18 mouse cellular contexts compared by ENCODE assay signal in genomic region chr2:103289407-103289950, GRCm38 (mm10). TPM values are rescaled to one million over a fixed set of nuclear protein-coding genes. Genes with fewer than 3 reads are reported as not detected.
DNase-seq lines count a peak whose midpoint lies in the region; ATAC-seq and TF ChIP-seq lines count a peak whose summit lies in the region.
"Had no signal": no experiment of that assay in that cellular context is flagged by ENCODE, and none has a peak within 500 bp of the region (broad histone marks: within the 10 kb centered on the region; RNA-seq: fewer than 3 reads in every experiment).

No protein-coding gene starts in this region.

- peaks cover 7% of the 10 kb centered on the region for H3K4me1 ChIP-seq in heart, embryonic 16.5 days (ENCODE audit: control insufficient read depth, insufficient read depth, low read length)
- H3K4me1 ChIP-seq in lung, embryonic 14.5 days (ENCODE audit: insufficient read depth): peaks cover 9% of the 10 kb centered on the region
- peaks cover 6% of the 10 kb centered on the region; the same call in 1 of the 2 replicates for H3K4me1 ChIP-seq in lung, adult 2 months (ENCODE audit: control insufficient read depth, insufficient read depth, low read length)
- peaks cover 17% of the 10 kb centered on the region for H3K4me1 ChIP-seq in embryonic facial prominence, embryonic 15.5 days
- H3K4me1 ChIP-seq in stomach, embryonic 16.5 days (ENCODE audit: control insufficient read depth, insufficient read depth, low read length): peaks cover 44% of the 10 kb centered on the region
- H3K4me1 ChIP-seq: midbrain, embryonic 13.5 days had no signal

- TF ChIP-seq CTCF in lung, embryonic 14.5 days (IDR thresholded peaks at IDR 0.05; ENCODE audit: low read depth): no peak
- no peak for TF ChIP-seq CTCF in lung, adult 2 months (IDR thresholded peaks at IDR 0.05; ENCODE audit: insufficient read depth, low read length)

- TF ChIP-seq POLR2A in lung, adult 2 months (IDR thresholded peaks at IDR 0.05; ENCODE audit: borderline replicate concordance, extremely low read depth, low read depth, low read length): no peak

- no peaks in the 10 kb centered on the region for H3K9me3 ChIP-seq in heart, embryonic 16.5 days (replicated peaks; ENCODE audit: control insufficient read depth, low read length)
- H3K9me3 ChIP-seq in lung, embryonic 14.5 days (ENCODE audit: low read depth, low read length): no peaks in the 10 kb centered on the region
- no peaks in the 10 kb centered on the region for H3K9me3 ChIP-seq in embryonic facial prominence, embryonic 15.5 days (replicated peaks)
- H3K9me3 ChIP-seq in stomach, embryonic 16.5 days (replicated peaks; ENCODE audit: control insufficient read depth, low read length): no peaks in the 10 kb centered on the region
- H3K9me3 ChIP-seq: liver, embryonic 15.5 days; midbrain, embryonic 13.5 days had no signal

- no peak for DNase-seq in heart, postnatal 36 days
- DNase-seq in lung, embryonic 14.5 days: peak; percentile 36
- DNase-seq in lung, adult 2 months: no peak
- DNase-seq in frontal cortex, postnatal 14 days (ENCODE audit: low spot score in 2 of 2): no peak
- DNase-seq: cerebellum, adult 2 months; embryo, embryonic 11 days; gastrocnemius, postnatal 14 days; heart, postnatal 14 days; layer of hippocampus, postnatal 36 days; left cerebral cortex, postnatal 4 days; thymus, postnatal 4 days had no signal

- H3K27ac ChIP-seq in heart, embryonic 16.5 days (ENCODE audit: low read length): no peak overlapping the region
- no peak overlapping the region for H3K27ac ChIP-seq in lung, embryonic 14.5 days (ENCODE audit: low read depth)
- no peak overlapping the region for H3K27ac ChIP-seq in embryonic facial prominence, embryonic 15.5 days (replicated peaks)
- H3K27ac ChIP-seq in stomach, embryonic 16.5 days (ENCODE audit: low read length): peak overlapping the region; percentile 35; the same call in 1 of the 2 replicates
- H3K27ac ChIP-seq: hindbrain, postnatal 0 days; liver, embryonic 15.5 days; midbrain, embryonic 13.5 days had no signal

- no peak overlapping the region for H3K4me2 ChIP-seq in heart, embryonic 16.5 days (ENCODE audit: low read depth, low read length)
- no peak overlapping the region for H3K4me2 ChIP-seq in lung, embryonic 14.5 days
- H3K4me2 ChIP-seq in embryonic facial prominence, embryonic 15.5 days (replicated peaks): no peak overlapping the region
- no peak overlapping the region for H3K4me2 ChIP-seq in stomach, embryonic 16.5 days (ENCODE audit: low read depth, low read length)
- H3K4me2 ChIP-seq: liver, embryonic 15.5 days; midbrain, embryonic 13.5 days had no signal

- no peak overlapping the region for H3K4me3 ChIP-seq in heart, embryonic 16.5 days (ENCODE audit: low read length)
- H3K4me3 ChIP-seq in lung, embryonic 14.5 days (ENCODE audit: low read depth, low read length): no peak overlapping the region
- no peak overlapping the region for H3K4me3 ChIP-seq in lung, adult 2 months (replicated peaks; ENCODE audit: extremely low read depth, low read depth, low read length)
- no peak overlapping the region for H3K4me3 ChIP-seq in embryonic facial prominence, embryonic 15.5 days (replicated peaks)
- no peak overlapping the region for H3K4me3 ChIP-seq in stomach, embryonic 16.5 days (replicated peaks; ENCODE audit: low read length)
- H3K4me3 ChIP-seq: liver, embryonic 15.5 days; midbrain, embryonic 13.5 days had no signal

- no peaks in the 10 kb centered on the region for H3K36me3 ChIP-seq in heart, embryonic 16.5 days (ENCODE audit: control insufficient read depth, insufficient read depth)
- H3K36me3 ChIP-seq in lung, embryonic 14.5 days (ENCODE audit: insufficient read depth): no peaks in the 10 kb centered on the region
- no peaks in the 10 kb centered on the region for H3K36me3 ChIP-seq in embryonic facial prominence, embryonic 15.5 days
- H3K36me3 ChIP-seq in stomach, embryonic 16.5 days (ENCODE audit: control insufficient read depth, insufficient read depth, low read length): no peaks in the 10 kb centered on the region
- H3K36me3 ChIP-seq: liver, embryonic 15.5 days; midbrain, embryonic 13.5 days had no signal

- no peaks in the 10 kb centered on the region for H3K27me3 ChIP-seq in heart, embryonic 16.5 days (ENCODE audit: control insufficient read depth, insufficient read depth, low read length)
- no peaks in the 10 kb centered on the region for H3K27me3 ChIP-seq in lung, embryonic 14.5 days (ENCODE audit: insufficient read depth, low read length)
- H3K27me3 ChIP-seq in embryonic facial prominence, embryonic 15.5 days: no peaks in the 10 kb centered on the region
- no peaks in the 10 kb centered on the region for H3K27me3 ChIP-seq in stomach, embryonic 16.5 days (ENCODE audit: control insufficient read depth, insufficient read depth, low read length)
- H3K27me3 ChIP-seq: midbrain, embryonic 13.5 days had no signal

- no peak overlapping the region for H3K9ac ChIP-seq in heart, embryonic 16.5 days (ENCODE audit: low read length)
- H3K9ac ChIP-seq in lung, embryonic 14.5 days: no peak overlapping the region
- H3K9ac ChIP-seq in embryonic facial prominence, embryonic 15.5 days: no peak overlapping the region
- H3K9ac ChIP-seq in stomach, embryonic 16.5 days (ENCODE audit: low read length): no peak overlapping the region
- H3K9ac ChIP-seq: liver, embryonic 15.5 days; midbrain, embryonic 13.5 days had no signal

- ATAC-seq in heart, embryonic 16.5 days (replicated peaks; ENCODE audit: extremely low read depth, insufficient read depth, low FRiP score): peak; percentile 67
- peak; percentile 51; the same call in 1 of the 2 replicates for ATAC-seq in lung, embryonic 14.5 days (ENCODE audit: insufficient read depth)
- ATAC-seq in embryonic facial prominence, embryonic 15.5 days (ENCODE audit: insufficient number of reproducible peaks, low FRiP score, low TSS enrichment, low read depth): 0 out of 2 replicates have a peak, but pooled peaks have one; percentile 46
- peak; percentile 68 for ATAC-seq in stomach, embryonic 16.5 days (ENCODE audit: insufficient read depth, low FRiP score)
- ATAC-seq: hindbrain, postnatal 0 days; midbrain, embryonic 13.5 days had no signal

- intact Hi-C loops in heart, postnatal 36 days (cut with DNase I): no loop called here

- WGBS in heart, embryonic 16.5 days: 43% methylated on average over 7 of the region's 7 CpGs
- 44% methylated on average over 7 of the region's 7 CpGs for WGBS in lung, embryonic 14.5 days
- 67% methylated on average over 7 of the region's 7 CpGs for WGBS in lung, adult 2 months
- WGBS in embryonic facial prominence, embryonic 15.5 days: 54% methylated on average over 7 of the region's 7 CpGs
- 45% methylated on average over 7 of the region's 7 CpGs for WGBS in stomach, embryonic 16.5 days

RNA-seq across cellular contexts. Expression of gene Ehf, which starts 13.6 kb away (rescaled TPM):
- 1.3 and 1.8 TPM in 2 replicates for polyA plus RNA-seq in heart, embryonic 16.5 days (2015; fragmentation: Nextera tagmentation; extraction: Ambion mirVana)
- total RNA-seq in heart, postnatal 36 days (2021): not detected
- 3.0 and 3.5 TPM in 2 replicates for polyA plus RNA-seq in lung, embryonic 14.5 days (2014; fragmentation: Nextera tagmentation; extraction: Ambion mirVana)
- polyA plus RNA-seq in lung, adult 2 months (2012; rRNA removed): 23.1 and 38.4 TPM in 2 replicates
- 19.3 and 20.6 TPM in 2 replicates for polyA plus RNA-seq in embryonic facial prominence, embryonic 15.5 days (2015; fragmentation: Nextera tagmentation; extraction: Ambion mirVana)
- 39.1 and 52.8 TPM in 2 replicates for polyA plus RNA-seq in stomach, embryonic 16.5 days (2015; fragmentation: Nextera tagmentation; extraction: Ambion mirVana)
- total RNA-seq: gastrocnemius, postnatal 14 days; hindbrain, postnatal 0 days; layer of hippocampus, postnatal 36 days; left cerebral cortex, postnatal 4 days had no signal
- polyA plus RNA-seq: C2C12 had no signal
